Mouse (Mus musculus): ENCODE measurements at regions not wholly inside any gene's neighbourhood (a gene's known extent, or its start where the extent isn't known, plus 50 kb on each side); places are given as distances from the start of the nearest gene placed in this dataset.

DNA sequence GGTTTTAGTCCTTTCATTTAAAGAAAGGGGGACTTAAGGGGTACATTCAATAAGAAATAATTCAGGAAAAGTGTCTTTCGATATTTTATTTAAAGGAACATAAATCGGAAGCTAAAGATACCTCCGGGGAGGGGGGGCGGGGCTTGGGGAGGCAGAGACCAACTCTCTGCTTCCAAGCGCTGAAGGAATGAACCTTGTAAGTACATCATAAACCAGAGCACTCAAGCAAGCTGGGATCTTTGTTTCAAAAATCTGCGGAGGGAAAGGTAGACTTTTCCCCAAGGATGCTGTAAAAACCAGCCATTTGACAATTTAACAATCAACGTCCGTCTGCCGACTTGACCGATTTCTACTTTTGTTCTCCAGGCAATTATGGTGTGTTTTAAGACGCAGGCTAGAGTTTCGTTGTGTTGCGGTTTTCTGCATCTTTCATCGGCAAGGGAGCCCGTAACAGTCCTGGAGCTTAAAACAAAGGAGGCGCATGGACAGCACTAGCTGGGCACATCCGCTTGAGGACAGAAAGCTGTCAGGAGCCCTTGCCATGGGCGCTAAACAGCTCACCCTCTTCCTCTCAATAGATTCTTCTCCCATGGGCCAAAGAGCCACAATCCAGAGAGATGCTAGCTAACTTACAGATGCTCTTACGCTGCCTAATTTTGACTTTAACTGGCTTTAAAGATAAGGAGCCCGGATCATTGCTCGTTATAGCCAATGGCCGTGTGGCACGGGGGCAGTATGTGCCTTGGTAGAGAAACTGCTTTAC lies 119.4 kb upstream of the Dynlrb2 start:
- Histone ChIP-seq H3K9me3 (replicated peaks; ENCODE audit: insufficient read depth, low read length) (no peaks in the 10 kb centered on the region), H3K27ac (ENCODE audit: control insufficient read depth, low read depth, low read length) (no peak overlapping the region)
- no peak for TF ChIP-seq SIN3A (IDR thresholded peaks at IDR 0.05; ENCODE audit: low read length)
- TF ChIP-seq ETS1 (IDR thresholded peaks at IDR 0.05; ENCODE audit: low read depth, low read length): no peak
- no peak for TF ChIP-seq TCF12 (IDR thresholded peaks at IDR 0.05; ENCODE audit: low read depth, low read length)
- no peak for TF ChIP-seq MAZ (IDR thresholded peaks at IDR 0.05; ENCODE audit: low read depth, low read length)
- TF ChIP-seq CHD1 (IDR thresholded peaks at IDR 0.05; ENCODE audit: low read depth, low read length): no peak
- no peak for TF ChIP-seq ZMIZ1 (IDR thresholded peaks at IDR 0.05; ENCODE audit: low read depth, low read length)
- no peak for TF ChIP-seq MAX (IDR thresholded peaks at IDR 0.05; ENCODE audit: low read length)
- TF ChIP-seq ZKSCAN1 (IDR thresholded peaks at IDR 0.05; ENCODE audit: low read depth, low read length): no peak
- TF ChIP-seq E2F4 (IDR thresholded peaks at IDR 0.05; ENCODE audit: borderline replicate concordance, low read depth, low read length): no peak
- no peak for TF ChIP-seq POLR2AphosphoS2 (IDR thresholded peaks at IDR 0.05; ENCODE audit: low read length)
- no peak for TF ChIP-seq ZC3H11A (IDR thresholded peaks at IDR 0.05; ENCODE audit: low read depth, low read length)
- no peak for TF ChIP-seq ZNF384 (IDR thresholded peaks at IDR 0.05; ENCODE audit: low read depth, low read length)
- TF ChIP-seq GABPA (IDR thresholded peaks at IDR 0.05; ENCODE audit: low read depth, low read length): no peak
- no peak for TF ChIP-seq GATA1 (IDR thresholded peaks at IDR 0.05; ENCODE audit: low read depth, low read length)
- no peak for TF ChIP-seq MYC (IDR thresholded peaks at IDR 0.05; ENCODE audit: low read depth, low read length)
- no peak for TF ChIP-seq USF2 (IDR thresholded peaks at IDR 0.05; ENCODE audit: borderline replicate concordance in 1 of 2, insufficient read depth in 1 of 2, low read depth in 1 of 2, low read length in 2 of 2)
- TF ChIP-seq MXI1 (IDR thresholded peaks at IDR 0.05; ENCODE audit: low read depth, low read length): no peak

DNA sequence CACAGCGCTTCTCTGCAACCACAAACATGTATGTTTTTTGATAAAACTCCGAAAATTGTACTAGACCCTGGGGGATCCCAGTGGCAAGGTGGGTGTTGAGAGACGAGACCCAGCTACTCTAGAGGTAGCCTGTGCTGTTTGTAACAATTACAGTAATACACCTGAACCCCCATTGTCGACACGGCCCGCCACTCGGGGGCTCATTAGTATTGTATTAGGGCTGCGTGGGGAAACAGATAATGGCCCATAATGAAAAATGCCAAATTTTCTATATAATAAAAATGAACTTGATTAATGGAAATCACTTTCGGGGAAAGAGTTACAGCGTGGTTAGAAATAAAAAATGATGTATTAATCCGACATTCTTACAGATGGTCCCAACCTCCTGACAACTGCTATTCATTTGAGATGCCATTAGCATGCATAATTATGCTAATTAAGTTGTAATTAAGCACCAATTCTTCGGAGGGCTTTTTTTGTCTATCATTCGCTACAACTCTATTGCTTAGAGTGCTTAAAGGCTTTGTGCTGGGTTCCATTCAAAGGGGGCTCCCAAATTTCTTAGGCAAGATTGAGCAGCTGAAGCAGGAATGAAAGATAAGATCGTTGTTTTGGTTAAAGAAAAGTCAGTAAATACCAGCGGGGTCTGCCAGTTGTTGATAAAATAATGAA lies 120.2 kb upstream of the Dynlrb2 start:
- Histone ChIP-seq H3K27ac (ENCODE audit: control insufficient read depth, low read depth, low read length) (no peak overlapping the region), H3K27me3 (ENCODE audit: control insufficient read depth in 1 of 2, insufficient read depth in 2 of 2, low read length in 2 of 2) (no peaks in the 10 kb centered on the region), H3K4me3 (ENCODE audit: control insufficient read depth in 1 of 2, insufficient read depth in 1 of 2, low read depth in 2 of 2, low read length in 2 of 2) (no peak overlapping the region), H3K4me1 (ENCODE audit: control insufficient read depth in 1 of 2, insufficient read depth in 2 of 2, low read length in 2 of 2) (no peaks in the 10 kb centered on the region), H3K9ac (ENCODE audit: control insufficient read depth, low read depth, low read length, poor library complexity, severe bottlenecking) (no peak overlapping the region), H3K79me2 (ENCODE audit: control insufficient read depth, insufficient read depth, low read length, poor library complexity) (no peaks in the 10 kb centered on the region), H3K36me3 (ENCODE audit: control insufficient read depth in 1 of 2, insufficient read depth in 2 of 2, low read length in 2 of 2) (no peaks in the 10 kb centered on the region), H3K9me3 (replicated peaks; ENCODE audit: insufficient read depth, low read length) (no peaks in the 10 kb centered on the region)
- TF ChIP-seq USF2 (IDR thresholded peaks at IDR 0.05; ENCODE audit: borderline replicate concordance in 1 of 2, insufficient read depth in 1 of 2, low read depth in 1 of 2, low read length in 2 of 2) (no peak), ZKSCAN1 (IDR thresholded peaks at IDR 0.05; ENCODE audit: low read depth, low read length) (no peak), POLR2AphosphoS5 (IDR thresholded peaks at IDR 0.05; ENCODE audit: borderline replicate concordance, low read depth, low read length) (no peak), GATA1 (IDR thresholded peaks at IDR 0.05; ENCODE audit: low read depth, low read length) (no peak), MEF2A (IDR thresholded peaks at IDR 0.05; ENCODE audit: extremely low read depth, insufficient replicate concordance, low read depth, low read length, poor library complexity, severe bottlenecking) (no peak), ELF1 (IDR thresholded peaks at IDR 0.05; ENCODE audit: low read depth, low read length) (no peak)
- no peak for DNase-seq (ENCODE audit: low read depth, low spot score)

More for the DNA sequence above, 119.4 kb upstream of the Dynlrb2 start:
- Histone ChIP-seq H3K4me3 (ENCODE audit: control insufficient read depth in 1 of 2, insufficient read depth in 1 of 2, low read depth in 2 of 2, low read length in 2 of 2) (no peak overlapping the region), H3K79me2 (ENCODE audit: control insufficient read depth, insufficient read depth, low read length, poor library complexity) (no peaks in the 10 kb centered on the region), H3K9ac (ENCODE audit: control insufficient read depth, low read depth, low read length, poor library complexity, severe bottlenecking) (no peak overlapping the region), H3K27me3 (ENCODE audit: control insufficient read depth in 1 of 2, insufficient read depth in 2 of 2, low read length in 2 of 2) (no peaks in the 10 kb centered on the region), H3K36me3 (ENCODE audit: control insufficient read depth in 1 of 2, insufficient read depth in 2 of 2, low read length in 2 of 2) (no peaks in the 10 kb centered on the region), H3K4me1 (ENCODE audit: control insufficient read depth in 1 of 2, insufficient read depth in 2 of 2, low read length in 2 of 2) (no peaks in the 10 kb centered on the region)
- DNase-seq (ENCODE audit: low read depth, low spot score): no peak

Measured in MEL (cell line).